Mouse (Mus musculus) T-helper 1 cell (primary cell): ENCODE measurements at regions not wholly inside any gene's neighbourhood (a gene's known extent, or its start where the extent isn't known, plus 50 kb on each side); places are given as distances from the start of the nearest gene placed in this dataset.

ENCODE experiments used
- in situ Hi-C: fragments of 300-600 bp; cut with MboI, MseI; formaldehyde crosslinking; loops from one replicate; pipeline ENCODE4 v1.15.1; 2025; ENCODE audit warnings: high pct_unique_total_duplicates

DNA sequence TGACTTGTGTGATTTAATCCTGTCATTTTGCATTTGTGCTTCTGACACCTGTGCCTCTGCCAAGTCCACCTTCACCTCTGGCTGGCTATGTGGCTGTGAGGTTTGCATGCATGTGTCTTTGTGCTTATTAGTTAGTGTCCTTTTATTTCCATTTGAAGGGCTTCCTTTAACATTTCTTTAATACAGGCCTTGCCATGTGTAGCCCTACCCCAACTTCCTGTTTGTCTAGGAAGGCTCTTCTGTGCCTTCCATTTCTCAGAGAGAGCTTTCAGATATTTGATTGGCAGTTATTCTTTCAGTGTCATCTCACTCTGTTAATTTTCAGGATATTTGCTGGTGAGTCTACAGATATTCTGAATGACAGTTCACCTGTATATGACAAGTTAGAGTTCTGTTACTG, 1302.0 kb upstream of the A1bg start:
- in situ Hi-C loops: no loop called here

DNA sequence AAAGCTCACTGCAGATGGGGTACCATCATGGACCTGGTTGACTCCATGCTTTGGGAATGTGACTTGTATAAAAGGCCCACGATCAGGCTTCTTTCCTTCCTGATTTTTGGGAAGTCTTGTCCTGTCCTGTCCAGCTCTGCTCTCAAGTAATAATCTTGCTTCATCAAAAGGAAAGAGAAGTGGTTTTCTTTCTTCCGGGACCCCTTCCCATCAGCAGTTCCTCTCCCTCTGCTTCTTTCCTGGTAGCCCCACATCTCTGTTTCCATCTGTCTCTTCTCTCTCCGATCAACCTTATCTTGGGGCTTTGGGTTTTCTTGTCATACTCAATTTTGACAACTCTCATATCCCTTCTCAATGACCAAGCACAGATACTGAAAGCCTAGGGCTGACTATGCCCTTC, 1301.4 kb upstream of the A1bg start:
- in situ Hi-C loops: no loop called here

DNA sequence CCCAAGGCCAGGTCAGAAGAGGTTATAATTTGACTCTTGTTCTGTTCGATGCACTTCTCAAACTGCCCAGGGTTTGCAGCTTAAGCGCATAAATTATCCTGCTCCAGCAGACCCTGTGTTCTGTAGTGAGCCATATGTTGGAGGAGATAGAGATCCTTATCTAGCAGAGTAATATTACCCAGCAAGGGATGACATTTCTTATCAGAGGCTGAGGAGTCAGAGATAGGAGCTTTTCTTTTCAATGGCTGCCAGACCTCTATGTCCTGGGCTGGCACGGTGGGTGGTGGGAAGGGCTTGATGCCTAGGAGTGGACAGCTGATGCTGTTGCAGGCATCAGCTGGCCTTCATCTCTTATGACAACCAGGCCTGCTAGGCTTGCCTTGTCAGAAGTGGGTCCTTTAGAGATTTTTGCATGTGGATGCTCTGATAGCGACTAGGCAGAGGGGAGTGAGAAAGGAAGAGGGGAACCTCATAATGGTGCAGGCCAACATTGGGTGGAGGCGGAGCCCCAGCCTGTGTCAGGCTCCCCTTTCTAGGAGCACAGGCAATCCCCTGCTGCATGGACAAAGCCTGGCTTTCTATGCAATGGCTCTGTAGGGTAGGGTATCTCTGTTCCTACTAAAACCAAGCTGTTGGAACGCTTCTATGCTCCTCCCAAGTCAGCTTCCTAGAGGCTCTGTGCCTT, 1300.5 kb upstream of the A1bg start:
- in situ Hi-C loops: no loop called here

DNA sequence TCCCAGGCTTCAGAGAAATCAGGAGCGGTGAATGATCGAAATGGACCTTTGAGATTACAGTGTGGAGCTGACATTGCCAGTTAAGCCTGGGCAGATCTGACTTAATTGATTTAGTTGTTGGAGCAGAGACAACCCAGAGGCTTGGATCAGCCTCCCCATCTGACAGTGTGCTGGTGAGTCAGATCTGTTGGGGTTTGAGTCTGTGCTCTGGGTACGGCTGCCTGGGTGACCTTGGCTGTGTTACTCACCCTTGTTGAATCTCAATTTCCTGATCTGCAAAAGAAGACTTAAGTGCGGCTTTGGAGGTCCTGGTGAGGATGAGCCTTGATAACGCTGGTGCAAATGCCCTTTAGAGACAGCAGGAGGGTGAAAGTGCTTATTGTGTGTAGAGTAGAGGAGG, 1299.9 kb upstream of the A1bg start:
- in situ Hi-C loops: no loop called here

- in situ Hi-C loops: no loop called here
These were observed 1299.4 kb upstream of the A1bg start for GRCm38 (mm10) chr15:62222201-62222600.

GRCm38 (mm10) chr15:62221024-62221819, 1298.4 kb upstream of the A1bg start:
- in situ Hi-C loops: no loop called here

DNA sequence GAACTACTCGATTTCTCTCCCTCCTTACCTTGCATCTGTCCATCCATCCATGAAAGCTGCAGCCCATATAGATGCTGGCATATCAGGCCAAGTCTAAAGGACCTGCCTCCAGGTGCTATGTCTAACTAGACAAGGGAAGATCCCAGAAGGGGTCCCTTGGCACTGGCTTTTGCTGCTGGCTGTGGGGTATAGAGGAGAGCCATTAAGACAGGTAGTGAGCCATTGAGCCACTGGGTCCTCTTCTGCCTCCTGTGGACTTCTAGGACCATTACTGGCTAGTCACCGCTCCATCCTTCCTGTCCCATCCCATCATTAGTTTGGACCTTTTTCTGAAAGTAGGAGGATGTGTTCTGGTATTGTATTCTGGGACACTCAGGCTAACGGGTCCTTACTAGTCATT, 1297.8 kb upstream of the A1bg start:
- in situ Hi-C loops: no loop called here

DNA sequence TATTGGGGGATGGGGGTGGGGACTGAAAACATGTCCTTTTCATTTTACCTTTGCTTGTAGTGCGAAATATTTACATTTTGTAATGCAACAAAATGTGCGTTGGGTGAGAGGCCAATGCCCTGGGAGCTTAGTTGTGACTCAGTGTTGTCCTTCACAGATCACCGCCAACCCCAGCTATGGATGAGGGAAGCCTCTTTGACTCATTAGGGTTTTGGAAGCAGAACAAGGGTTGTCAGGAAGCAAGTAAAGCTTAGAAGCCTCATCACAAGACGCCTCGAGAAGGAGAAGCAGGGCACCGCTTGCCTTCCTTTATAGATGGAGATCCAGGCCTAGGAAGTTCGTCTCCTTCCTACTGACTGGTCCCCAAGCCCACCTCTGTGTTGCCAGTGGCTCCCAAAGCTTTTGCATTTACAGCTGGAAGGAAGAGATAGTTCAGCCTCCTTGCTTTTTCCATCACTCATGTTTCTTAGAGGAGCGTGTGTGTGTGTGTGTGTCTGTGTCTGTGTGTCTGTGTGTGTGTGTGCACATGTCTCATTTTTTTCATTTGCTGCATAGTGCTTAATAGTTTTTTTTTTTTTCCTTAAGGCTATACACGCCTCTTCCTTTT, 1297.2 kb upstream of the A1bg start:
- in situ Hi-C loops: no loop called here

- in situ Hi-C loops: no loop called here
These were observed 1295.7 kb upstream of the A1bg start for GRCm38 (mm10) chr15:62218346-62219080.

- in situ Hi-C loops: no loop called here
These were observed 1294.1 kb upstream of the A1bg start for GRCm38 (mm10) chr15:62216688-62217477.

DNA sequence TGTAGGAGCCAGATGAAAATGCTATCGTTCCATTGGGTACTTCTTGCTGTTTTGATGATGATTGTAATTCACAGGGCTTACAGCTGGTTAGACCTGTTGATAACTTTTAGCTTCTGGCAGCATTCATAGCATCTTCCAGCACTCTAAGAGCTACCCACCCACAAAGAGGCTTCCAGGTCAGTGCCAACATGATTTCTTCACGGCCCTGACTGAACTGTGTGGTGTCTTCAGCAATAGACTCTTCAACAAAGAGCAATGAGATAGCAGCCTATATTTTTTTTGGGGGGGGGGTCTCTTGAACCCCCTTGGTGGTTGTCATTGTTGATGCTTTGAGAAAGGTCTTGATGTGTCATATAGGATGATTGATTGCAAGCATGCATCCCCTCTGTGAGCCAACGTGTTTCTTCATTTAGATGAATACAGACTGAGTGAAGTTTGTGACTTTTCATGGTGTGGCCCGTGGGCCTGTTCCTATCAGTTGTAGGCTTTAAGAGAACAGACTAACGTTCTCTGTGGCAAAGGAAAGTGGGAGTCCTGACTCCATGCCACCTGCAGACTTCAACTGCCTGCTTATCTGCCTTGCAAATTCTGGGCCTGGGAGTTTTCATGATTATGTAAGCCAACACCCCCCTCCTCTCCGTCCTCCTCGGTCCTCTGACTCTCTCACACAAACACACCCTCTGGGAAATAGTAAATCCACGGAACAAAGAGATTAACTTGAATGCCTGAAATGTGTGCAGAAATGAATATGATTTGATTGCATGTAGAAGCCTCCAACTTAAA, 1293.0 kb upstream of the A1bg start:
- in situ Hi-C loops: no loop called here

DNA sequence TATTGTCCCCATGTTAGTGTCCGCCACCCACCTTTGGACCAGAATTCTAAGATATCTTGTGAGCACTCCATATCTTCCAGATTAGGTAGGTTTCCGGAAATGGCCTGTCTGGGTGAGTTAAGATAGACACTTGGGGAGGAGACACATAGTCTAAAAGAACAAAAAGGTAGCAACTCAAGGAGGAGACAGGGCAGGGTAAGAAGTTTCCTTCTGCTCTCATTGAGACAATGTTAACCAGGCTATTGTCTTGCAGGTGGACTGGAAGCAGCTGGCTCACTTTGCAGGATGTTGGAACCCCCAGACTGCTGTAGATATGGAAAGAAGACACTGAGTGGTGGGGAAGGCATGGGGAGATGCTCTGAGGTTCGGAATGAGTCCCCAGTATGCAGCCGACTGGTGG, 1291.5 kb upstream of the A1bg start:
- in situ Hi-C loops: no loop called here

GRCm38 (mm10) chr15:62212283-62212910, 1289.6 kb upstream of the A1bg start:
- in situ Hi-C loops: no loop called here

GRCm38 (mm10) chr15:62209881-62210481, 1287.2 kb upstream of the A1bg start:
- in situ Hi-C loops: no loop called here

DNA sequence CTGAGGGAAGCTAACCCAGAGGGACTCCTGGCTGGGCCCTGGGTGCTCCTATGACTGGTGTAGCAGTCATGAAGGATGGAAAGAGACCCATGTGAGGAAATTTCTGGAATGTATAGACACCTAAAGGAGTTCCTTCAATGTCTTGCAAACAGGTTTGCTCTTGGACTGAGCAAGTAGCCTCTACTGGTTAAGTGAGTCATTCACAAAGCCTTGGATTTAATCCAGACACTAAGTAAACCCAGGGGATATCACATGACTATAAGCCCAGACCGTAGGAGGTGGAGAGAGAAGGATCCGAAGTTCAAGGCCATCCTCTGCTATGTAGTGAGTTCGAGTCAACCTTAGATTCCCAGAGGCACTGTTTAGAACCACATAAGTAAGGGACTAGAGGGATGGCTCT, 1286.5 kb upstream of the A1bg start:
- in situ Hi-C loops: no loop called here

DNA sequence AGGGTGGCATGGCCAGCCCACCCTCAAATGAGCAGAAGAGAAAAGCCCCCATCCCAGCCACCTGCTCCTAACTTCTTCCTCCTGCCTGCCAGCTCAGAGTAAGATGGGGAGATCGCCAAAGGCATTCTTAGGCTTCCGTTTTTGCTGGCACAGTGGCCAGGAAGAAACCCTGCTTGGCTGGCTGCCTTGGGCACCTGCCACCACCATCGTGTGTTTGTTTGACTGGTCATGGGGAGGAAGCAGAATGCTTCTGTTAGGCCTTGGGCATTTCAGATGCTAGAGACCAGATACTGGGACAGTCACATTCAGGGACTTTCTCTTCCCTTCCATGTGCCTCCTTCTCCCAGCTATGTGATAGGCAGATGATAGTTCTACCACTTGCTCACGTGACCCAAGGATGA, 1283.7 kb upstream of the A1bg start:
- in situ Hi-C loops: no loop called here

- in situ Hi-C loops: loop anchor here (5.0 kb wide), 1 partner anchor 33 kb away; no protein-coding TSS in a partner anchor
These were observed 1281.4 kb upstream of the A1bg start for GRCm38 (mm10) chr15:62203951-62204905.

DNA sequence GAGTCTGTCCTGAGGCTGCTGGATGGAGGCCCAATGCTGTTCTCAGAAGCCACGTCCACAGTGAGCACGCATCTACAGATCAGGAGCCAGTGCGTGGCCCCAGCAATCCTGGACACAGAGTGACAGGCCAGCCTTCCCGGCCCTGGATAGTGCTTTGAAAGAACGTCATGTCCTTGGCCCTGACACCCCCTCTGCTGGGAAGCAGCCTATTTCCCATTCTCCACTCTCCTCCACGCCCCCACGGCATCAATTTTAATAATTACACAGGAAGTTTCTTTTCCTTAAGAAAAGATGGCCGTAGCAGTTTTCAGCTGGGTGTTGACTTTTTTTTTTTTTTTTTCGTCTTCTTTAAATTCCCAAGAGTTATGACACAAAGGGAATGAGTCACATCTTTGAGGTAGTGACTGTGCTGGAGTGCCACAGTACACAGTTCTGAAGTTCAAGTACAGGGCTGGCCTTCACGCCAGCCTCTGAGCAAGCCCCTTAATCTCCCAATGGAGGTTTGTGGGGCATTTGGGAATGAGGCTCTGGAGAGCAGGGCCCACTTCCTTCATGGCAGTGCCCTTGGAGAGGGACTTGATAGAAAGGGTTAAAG, 1280.1 kb upstream of the A1bg start:
- in situ Hi-C loops: loop anchor here (5.0 kb wide), 1 partner anchor 34 kb away; no protein-coding TSS in a partner anchor
